Mouse (Mus musculus): ENCODE measurements around the gene Gusb.

GRCm38 (mm10) chr5:130000735-130001134, 2.1 kb downstream of the Gusb start:
- TF ChIP-seq POLR2AphosphoS2 (IDR thresholded peaks at IDR 0.05; ENCODE audit: insufficient read length, low read depth), result no peak
- no peak for TF ChIP-seq POLR2A (IDR thresholded peaks at IDR 0.05; ENCODE audit: insufficient read length, low read depth)
- no peak for TF ChIP-seq E2F4 (IDR thresholded peaks at IDR 0.05; ENCODE audit: insufficient read depth)
- TF ChIP-seq TCF12 (IDR thresholded peaks at IDR 0.05; ENCODE audit: insufficient read depth, poor library complexity, severe bottlenecking), result no peak
- TF ChIP-seq MYOG (IDR thresholded peaks at IDR 0.05; ENCODE audit: control insufficient read depth in 1 of 3, insufficient read depth in 1 of 3, insufficient read length in 2 of 3, low read depth in 2 of 3), result no peak
- no peak for TF ChIP-seq MAX (IDR thresholded peaks at IDR 0.05; ENCODE audit: low read depth)
- TF ChIP-seq MYOD1 (IDR thresholded peaks at IDR 0.05; ENCODE audit: control insufficient read depth in 1 of 3, insufficient read length in 2 of 3, low read depth in 2 of 3), result no peak
- TF ChIP-seq REST (IDR thresholded peaks at IDR 0.05; ENCODE audit: insufficient read depth, insufficient read length), result no peak
- TF ChIP-seq USF1 (IDR thresholded peaks at IDR 0.05; ENCODE audit: low read depth), result no peak
- no peak for TF ChIP-seq TCF3 (IDR thresholded peaks at IDR 0.05; ENCODE audit: insufficient read length, low read depth)
- TF ChIP-seq SRF (IDR thresholded peaks at IDR 0.05; ENCODE audit: control insufficient read depth, insufficient read length, low read depth), result no peak

All from myocyte (in vitro differentiated cells).